In genomic region chr9:24466649-24467048, GRCm38 (mm10) we compare ENCODE assay signal across 26 mouse cellular contexts.
"Had no signal": no experiment of that assay in that cellular context is flagged by ENCODE, and none has a peak within 500 bp of the region (broad histone marks: within the 10 kb centered on the region; RNA-seq: fewer than 3 reads in every experiment).

No protein-coding gene starts in this region.

- ATAC-seq: hindbrain, embryonic 16.5 days; inflammation-experienced regulatory T-cells, adult 6 months; intestine, embryonic 15.5 days; intestine, postnatal 0 days; liver, embryonic 12.5 days had no signal

- H3K9ac ChIP-seq: heart, embryonic 12.5 days; hindbrain, embryonic 12.5 days; hindbrain, embryonic 14.5 days; intestine, embryonic 15.5 days; limb, embryonic 13.5 days; limb, embryonic 15.5 days; liver, embryonic 12.5 days; liver, embryonic 14.5 days had no signal

- H3K4me1 ChIP-seq: heart, embryonic 10.5 days; heart, embryonic 12.5 days; hindbrain, embryonic 10.5 days; hindbrain, embryonic 12.5 days; intestine, embryonic 15.5 days; limb, embryonic 13.5 days; limb, embryonic 15.5 days had no signal

- H3K9me3 ChIP-seq: heart, embryonic 10.5 days; heart, embryonic 12.5 days; hindbrain, embryonic 10.5 days; hindbrain, embryonic 12.5 days; intestine, embryonic 15.5 days; limb, embryonic 13.5 days; limb, embryonic 15.5 days; liver, embryonic 12.5 days had no signal

- H3K27me3 ChIP-seq: heart, embryonic 12.5 days; hindbrain, embryonic 12.5 days; intestine, embryonic 15.5 days; limb, embryonic 13.5 days; limb, embryonic 15.5 days; liver, embryonic 12.5 days had no signal

- H3K4me3 ChIP-seq: gastrocnemius, adult 2 months; heart, embryonic 10.5 days; heart, embryonic 12.5 days; hindbrain, embryonic 10.5 days; hindbrain, embryonic 12.5 days; intestine, embryonic 15.5 days; left cerebral cortex, adult 2 months; limb, embryonic 13.5 days; limb, embryonic 15.5 days; liver, embryonic 12.5 days had no signal

- H3K36me3 ChIP-seq: hindbrain, embryonic 10.5 days; hindbrain, embryonic 12.5 days; intestine, embryonic 15.5 days had no signal

- DNase-seq: gastrocnemius, adult 2 months; gastrocnemius, postnatal 10 days; gastrocnemius, postnatal 25 days; heart, adult 18-20 months; heart, postnatal 10 days; heart, postnatal 4 days; kidney, adult 18-20 months; kidney, adult 8-10 months; kidney, postnatal 14 days; kidney, postnatal 36 days; layer of hippocampus, postnatal 36 days; left cerebral cortex, postnatal 4 days had no signal

- H3K27ac ChIP-seq: gastrocnemius, adult 2 months; heart, embryonic 10.5 days; hindbrain, embryonic 10.5 days; hindbrain, embryonic 12.5 days; hindbrain, embryonic 14.5 days; intestine, embryonic 15.5 days; left cerebral cortex, adult 2 months; limb, embryonic 13.5 days; limb, embryonic 15.5 days; liver, embryonic 12.5 days; liver, embryonic 14.5 days had no signal

- H3K4me2 ChIP-seq: heart, embryonic 12.5 days; hindbrain, embryonic 12.5 days; hindbrain, embryonic 14.5 days; intestine, embryonic 15.5 days; limb, embryonic 13.5 days; limb, embryonic 15.5 days; liver, embryonic 12.5 days had no signal
